Mouse (Mus musculus) heart, postnatal 25 days (tissue): Measurements from ENCODE around the gene Hist1h2ba. TPM values are rescaled to one million over a fixed set of nuclear protein-coding genes. Genes with fewer than 3 reads are reported as not detected.

Experiments used
- DNase-seq: peaks from one replicate; pipeline ENCODE4 v3.0.0; 2022; ENCODE audit warnings: low spot score
- intact Hi-C: fragments of 180-260 bp; cut with DNase I; formaldehyde crosslinking; loops from one replicate; pipeline ENCODE4 v1.15.1; 2025
- microRNA-seq: library from miRNA; unstranded; fragments of <30 nt; microRNA quantifications from one replicate; pipeline ENCODE4 v1.2.0, GENCODE M21; 2022
- total RNA-seq, 2 experiments: library from RNA; stranded (reverse); gene quantifications; 2 replicates each; pipeline ENCODE4 v1.2.3; 2021

Gene Hist1h2ba
- total RNA-seq, 2 experiments from 2014 or later, result not detected

- intact Hi-C loops, result no loop called here
These were observed 22.6 kb downstream of the Hist1h2ba start for GRCm38 (mm10) chr13:23911335-23911734.

GRCm38 (mm10) chr13:23910121-23910520, 23.8 kb downstream of the Hist1h2ba start:
- DNase-seq, result no peak

More at GRCm38 (mm10) chr13:23911335-23911734, 22.6 kb downstream of the Hist1h2ba start:
- no peak for DNase-seq

GRCm38 (mm10) chr13:23906906-23907305, 27.1 kb downstream of the Hist1h2ba start:
- no peak for DNase-seq
- intact Hi-C loops, result no loop called here

More at GRCm38 (mm10) chr13:23910121-23910520, 23.8 kb downstream of the Hist1h2ba start:
- intact Hi-C loops, result no loop called here

- intact Hi-C loops, result no loop called here
- DNase-seq, result no peak
These were observed 35.7 kb downstream of the Hist1h2ba start for GRCm38 (mm10) chr13:23898242-23898641.

- intact Hi-C loops, result no loop called here
- DNase-seq, result no peak
These were observed 40.7 kb downstream of the Hist1h2ba start for GRCm38 (mm10) chr13:23893269-23893593.

- intact Hi-C loops, result no loop called here
- DNase-seq, result no peak
These were observed 41.2 kb downstream of the Hist1h2ba start for GRCm38 (mm10) chr13:23892592-23893268.

GRCm38 (mm10) chr13:23889011-23889605, 44.8 kb downstream of the Hist1h2ba start:
- DNase-seq, result no peak
- intact Hi-C loops, result loop anchor here (5.0 kb wide), 1 partner anchor 97 kb away; no protein-coding TSS in a partner anchor

GRCm38 (mm10) chr13:23887026-23887725, 46.8 kb downstream of the Hist1h2ba start:
- intact Hi-C loops, result loop anchor here (5.0 kb wide), 1 partner anchor 95 kb away; no protein-coding TSS in a partner anchor
- no peak for DNase-seq

- DNase-seq, result no peak
- intact Hi-C loops, result loop anchor here (5.0 kb wide), 1 partner anchor 93 kb away; no protein-coding TSS in a partner anchor
These were observed 48.4 kb downstream of the Hist1h2ba start for GRCm38 (mm10) chr13:23885540-23885939.

Small RNA genes lying within 50 kb of the gene (microRNA-seq; reads per million reads assigned to microRNA genes)
- not detected for gene Gm44344

Other genes with a start within 250 kb of the Hist1h2ba start
- 10 to 100 TPM; 73.7 to 74.9 TPM for gene Hist1h2bc, start 250.0 kb downstream of the Hist1h2ba start, total RNA-seq
- gene Hist1h1t, start 238.3 kb downstream of the Hist1h2ba start, total RNA-seq, result not detected
- gene Hist1h4c, start 235.7 kb downstream of the Hist1h2ba start, total RNA-seq, result 10 to 100 TPM; 42.4 to 60.8 TPM
- gene Hfe, start 223.3 kb downstream of the Hist1h2ba start, total RNA-seq, result 10 to 100 TPM; 48.9 to 50.3 TPM
- 100 to 1,000 TPM; 134 to 160 TPM for gene Hist1h1c, start 195.3 kb downstream of the Hist1h2ba start, total RNA-seq
- gene Hist1h3c, start 188.6 kb downstream of the Hist1h2ba start, total RNA-seq, result 1 to 10 TPM; 3.2 to 9.1 TPM
- 10 to 100 TPM in 1 of 2 experiments, 1 to 10 TPM in 1; 9.6 to 11.4 TPM for gene Hist1h2bb, start 187.4 kb downstream of the Hist1h2ba start, total RNA-seq
- 10 to 100 TPM; 12.7 to 17.0 TPM for gene Hist1h2ab, start 183.0 kb downstream of the Hist1h2ba start, total RNA-seq
- gene Hist1h3b, start 181.9 kb downstream of the Hist1h2ba start, total RNA-seq, result 10 to 100 TPM; 19.3 to 26.5 TPM
- 10 to 100 TPM; 13.3 to 23.6 TPM for gene Hist1h4b, start 177.1 kb downstream of the Hist1h2ba start, total RNA-seq
- gene Hist1h4a, start 172.9 kb downstream of the Hist1h2ba start, total RNA-seq, result 10 to 100 TPM; 12.6 to 15.8 TPM
- gene Hist1h3a, start 171.8 kb downstream of the Hist1h2ba start, total RNA-seq, result 10 to 100 TPM; 15.8 to 18.0 TPM
- 1 to 10 TPM; 5.4 to 9.2 TPM for gene Hist1h1a, start 170.5 kb downstream of the Hist1h2ba start, total RNA-seq
- not detected for gene Trim38, start 164.2 kb downstream of the Hist1h2ba start, total RNA-seq
- not detected for gene Slc17a2, start 127.2 kb downstream of the Hist1h2ba start, total RNA-seq
- not detected for gene Slc17a3, start 94.7 kb downstream of the Hist1h2ba start, total RNA-seq
- not detected for gene Slc17a1, start 66.4 kb downstream of the Hist1h2ba start, total RNA-seq
- not detected for gene Slc17a4, start 19.1 kb downstream of the Hist1h2ba start, total RNA-seq
- gene Hist1h2aa, start 306 bp upstream of the Hist1h2ba start, total RNA-seq, result not detected
- not detected for gene Scgn, start 57.1 kb upstream of the Hist1h2ba start, total RNA-seq